Mouse (Mus musculus): Measurements from ENCODE around the gene Rexo2. TPM values are rescaled to one million over a fixed set of nuclear protein-coding genes. Genes with fewer than 3 reads are reported as not detected.
"Not testable (repeated sequence)": the region's sequence is repeated elsewhere in the genome, so short reads cannot be mapped to it uniquely, and the experiment has no call there.

Gene Rexo2
- total RNA-seq (2021): 10 to 100 TPM; 57.9 to 62.4 TPM
- long read RNA-seq, experiment 1, transcript Rexo2-201 (7 exons, 1,077 nt): major isoform, 54 of 66 reads
- long read RNA-seq, experiment 1, partial matches to known transcripts: 0 of 66 reads
- long read RNA-seq, experiment 1, other reads (novel, unspliced or antisense): 6 of 66 reads
- long read RNA-seq, experiment 2, transcript Rexo2-201 (7 exons, 1,077 nt): major isoform, 67 of 83 reads
- long read RNA-seq, experiment 2, partial matches to known transcripts: 2 of 83 reads
- long read RNA-seq, experiment 2, other reads (novel, unspliced or antisense): 5 of 83 reads

DNA sequence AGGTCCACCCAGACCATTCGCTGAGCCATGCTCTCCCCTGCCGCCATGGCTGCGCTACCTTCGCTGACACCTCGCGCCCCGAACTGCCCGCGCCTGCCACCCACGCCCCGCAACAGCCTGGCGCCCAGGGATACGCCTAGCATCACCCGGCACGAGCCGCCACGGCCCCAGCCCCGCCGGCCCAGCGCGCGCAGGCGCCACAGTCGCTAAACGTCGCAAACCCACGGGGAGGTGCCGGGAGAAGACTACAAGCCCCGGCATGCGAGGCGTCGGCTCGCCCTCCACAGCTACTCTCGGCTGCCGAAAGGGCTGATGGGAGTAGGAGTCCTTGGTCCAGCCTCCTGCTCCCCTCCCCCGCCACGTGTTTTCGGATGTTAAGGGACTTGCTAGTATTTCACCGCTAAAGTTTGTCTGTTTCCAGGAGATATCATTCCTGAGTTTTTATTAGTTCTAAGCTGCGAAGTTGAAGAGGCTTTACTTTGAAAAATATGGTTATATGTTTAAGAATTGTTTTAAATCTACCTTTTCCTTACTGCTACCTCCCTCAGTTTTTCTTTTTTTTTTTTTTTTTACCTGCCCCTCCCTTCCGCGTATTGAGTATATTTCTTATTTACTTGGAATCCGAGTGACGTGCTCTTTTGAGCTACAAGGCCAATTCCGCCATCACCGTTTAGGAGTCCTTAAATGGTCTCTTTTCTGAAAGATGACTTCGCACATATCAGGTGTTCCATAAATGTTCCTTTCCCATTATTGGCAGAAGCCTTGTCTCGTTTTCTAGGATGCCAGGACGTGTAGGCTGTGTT is at the start of gene Rexo2:
TSS of gene Rexo2 (minus strand) at position 213 of the 803 bp plus-strand sequence.
- peak; percentile 89 for DNase-seq

DNA sequence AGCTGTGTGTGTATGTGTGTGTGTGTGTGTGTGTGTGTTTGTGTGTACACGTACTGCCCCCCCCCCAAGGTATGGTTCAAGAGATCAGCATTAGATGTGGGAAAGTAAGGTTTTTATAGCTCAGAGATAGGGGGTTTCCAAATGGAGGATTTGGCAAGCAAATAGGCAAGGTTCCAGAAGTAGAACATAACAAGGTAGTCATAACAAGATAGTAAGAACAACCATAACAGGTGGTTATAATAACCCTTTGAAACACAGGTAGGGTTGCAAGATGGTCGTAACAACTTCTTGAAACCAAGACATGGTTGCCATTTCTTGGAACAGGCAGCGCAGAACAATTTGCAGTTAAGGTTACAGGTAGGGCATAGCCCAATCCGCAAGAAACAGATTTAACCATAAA is 46.1 kb upstream of the Rexo2 start:
- no peak for DNase-seq

DNA sequence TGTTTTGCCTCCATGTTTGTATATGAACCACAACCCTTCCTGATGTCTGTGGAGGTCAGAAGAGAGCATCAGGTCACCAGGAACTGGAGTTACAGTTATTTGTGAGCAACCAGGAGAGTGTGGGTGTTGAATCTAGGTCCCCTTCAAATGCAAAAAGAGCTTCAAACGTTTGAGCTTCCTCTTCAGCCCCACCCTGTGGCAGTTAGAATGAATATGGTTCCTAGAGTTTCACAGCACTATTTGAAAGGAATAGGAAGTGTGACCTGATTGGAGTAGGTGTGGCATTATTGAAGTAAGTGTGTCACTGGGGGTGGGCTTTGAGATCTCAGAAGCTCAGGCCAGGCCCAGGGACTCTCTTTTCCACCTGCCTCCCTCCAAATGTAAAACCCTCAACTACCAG is 45.1 kb upstream of the Rexo2 start:
- no peak for DNase-seq

DNA sequence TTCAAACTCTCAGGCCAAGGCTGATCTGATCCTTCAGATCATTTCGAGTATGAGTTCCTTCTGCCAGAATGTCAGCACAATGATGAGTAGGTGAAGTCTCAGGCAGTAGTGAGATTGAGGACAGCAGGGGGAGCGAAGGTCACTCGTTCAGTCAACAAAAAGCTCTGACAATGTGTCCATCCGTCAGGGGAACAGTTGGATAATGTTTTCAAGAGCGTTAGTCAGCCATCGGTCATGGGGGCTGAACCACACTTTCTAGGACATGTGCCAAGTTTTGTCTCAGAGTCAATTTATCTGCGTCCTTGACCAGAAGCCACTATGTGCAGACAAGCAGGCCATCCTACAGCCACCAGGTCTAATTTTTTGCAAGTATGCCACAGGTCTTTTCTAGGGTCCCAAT is 40.0 kb upstream of the Rexo2 start:
- DNase-seq: not testable (repeated sequence)

GRCm38 (mm10) chr9:48517372-48518130 is 37.1 kb upstream of the Rexo2 start:
- DNase-seq: no peak

DNA sequence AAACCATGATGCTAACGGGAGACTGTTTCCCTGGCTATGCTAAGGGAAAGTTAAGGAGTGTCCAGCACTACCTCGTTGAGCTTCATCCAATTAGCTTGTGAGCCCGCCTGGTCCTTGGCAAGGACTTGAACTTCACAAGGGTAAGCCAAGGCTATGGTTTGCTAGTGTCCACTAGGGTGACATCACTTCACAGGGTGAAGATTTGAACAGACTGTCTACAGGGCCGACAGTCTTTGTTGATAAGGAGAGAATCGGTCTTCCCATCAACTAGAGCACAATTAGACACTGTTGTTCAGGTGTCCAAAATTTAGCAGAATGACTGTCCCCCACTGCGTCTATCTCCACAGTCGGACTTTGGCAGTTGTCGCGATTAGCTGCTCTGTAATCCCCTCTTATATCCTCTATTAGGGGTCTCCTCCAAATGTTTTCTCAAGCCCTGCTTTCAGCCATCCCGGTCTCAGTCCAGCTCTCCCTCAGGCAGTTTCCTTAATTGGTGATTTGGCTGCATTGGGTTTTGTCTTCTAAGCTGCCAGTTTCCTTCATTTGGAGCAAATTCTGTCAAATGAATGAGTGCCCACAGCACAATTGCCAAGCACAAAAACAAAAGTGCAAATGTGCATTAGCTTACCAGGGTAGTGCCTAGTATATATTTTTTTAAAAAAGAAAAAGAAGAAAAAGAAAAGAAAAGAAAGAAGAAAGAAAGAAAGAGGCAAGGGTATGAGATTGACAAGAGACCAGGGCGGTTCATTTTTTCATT is 36.4 kb upstream of the Rexo2 start:
- DNase-seq: no peak

- no peak for DNase-seq
Observed at GRCm38 (mm10) chr9:48515332-48515731, 34.9 kb upstream of the Rexo2 start.

- no peak for DNase-seq
Observed at GRCm38 (mm10) chr9:48510134-48510533, 29.7 kb upstream of the Rexo2 start.

GRCm38 (mm10) chr9:48504741-48505365 is 24.4 kb upstream of the Rexo2 start:
- no peak for DNase-seq

DNA sequence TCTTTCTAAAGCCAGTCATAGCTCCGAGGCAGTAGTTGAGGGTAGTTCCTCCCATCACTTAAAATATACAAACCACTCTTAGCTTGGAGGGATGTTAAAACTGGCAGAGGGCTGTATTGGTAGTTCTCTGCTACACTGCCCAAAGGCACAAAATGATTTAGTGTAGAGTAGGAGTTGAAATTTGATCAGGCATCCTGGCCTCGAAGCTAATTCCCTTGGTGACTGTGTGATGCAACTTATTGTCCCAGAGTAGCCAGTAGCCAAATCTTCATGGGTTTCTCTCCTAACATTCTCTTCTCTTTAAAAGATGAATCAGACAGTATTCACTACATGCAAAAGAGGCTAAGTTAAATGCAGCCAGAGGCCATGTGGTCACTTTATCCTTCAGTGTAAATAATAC is 22.6 kb upstream of the Rexo2 start:
- DNase-seq: no peak

GRCm38 (mm10) chr9:48501192-48501591 is 20.8 kb upstream of the Rexo2 start:
- no peak for DNase-seq

DNA sequence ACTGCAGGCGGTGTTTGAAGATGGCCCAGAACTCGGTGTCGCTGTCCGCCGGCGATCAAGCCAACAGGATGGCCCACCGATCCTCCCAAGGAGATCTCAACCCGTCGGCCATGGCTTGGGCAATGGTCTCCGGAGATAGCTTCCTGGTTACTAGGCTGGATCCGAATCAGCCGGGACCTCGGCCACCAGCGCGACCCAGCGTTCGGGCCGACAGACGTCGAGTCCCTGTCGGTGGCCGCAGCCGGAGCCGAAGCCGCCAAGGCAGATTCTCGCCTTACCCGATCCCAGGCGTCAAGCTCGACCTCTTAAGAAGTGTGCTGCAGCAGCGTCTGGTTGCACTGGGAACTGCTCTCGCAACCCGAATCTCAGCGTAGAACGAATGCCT is 15.1 kb upstream of the Rexo2 start:
- no peak for DNase-seq

DNA sequence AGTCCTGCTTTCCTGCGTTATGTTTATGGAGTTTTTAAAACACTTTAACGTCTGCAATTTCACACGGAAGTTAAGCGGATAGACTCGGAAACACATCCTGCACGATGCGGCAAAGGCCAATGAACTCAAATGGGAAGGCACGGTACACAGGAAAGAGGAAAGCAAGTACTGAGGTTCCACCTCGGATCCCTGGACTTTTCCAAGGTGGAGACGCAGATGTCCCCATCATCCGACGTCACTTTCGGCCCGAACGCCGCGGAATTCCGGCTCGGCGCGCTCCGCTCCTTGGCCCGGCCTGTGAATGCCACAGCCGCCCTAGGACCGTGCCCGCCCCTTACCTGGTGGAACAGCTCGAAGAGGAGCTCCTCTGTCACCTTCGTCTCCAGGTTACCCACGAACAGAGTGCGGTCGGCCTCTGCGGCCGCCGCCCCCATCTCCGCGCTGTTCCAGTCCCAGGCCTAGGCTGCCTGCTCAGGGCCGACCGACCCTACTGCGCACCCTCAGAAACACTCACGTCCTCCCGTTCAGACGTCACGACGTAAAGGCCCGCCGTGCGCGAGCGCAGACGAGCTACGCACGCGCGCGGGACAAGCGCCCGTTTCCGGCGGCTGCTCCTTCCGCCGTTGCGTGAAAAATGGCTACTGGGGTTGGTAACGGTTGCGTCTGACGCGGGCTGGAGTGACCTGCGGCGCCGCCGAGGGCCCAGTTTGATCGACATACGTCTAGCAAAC is 14.6 kb upstream of the Rexo2 start, which contains the start of the genes Rbm7 and Gm5617:
TSS of gene Rbm7 (minus strand) at position 483 of the 731 bp plus-strand sequence.
TSS of gene Gm5617 (plus strand) at position 626 of the 731 bp plus-strand sequence.
- DNase-seq: peak; percentile 95

DNA sequence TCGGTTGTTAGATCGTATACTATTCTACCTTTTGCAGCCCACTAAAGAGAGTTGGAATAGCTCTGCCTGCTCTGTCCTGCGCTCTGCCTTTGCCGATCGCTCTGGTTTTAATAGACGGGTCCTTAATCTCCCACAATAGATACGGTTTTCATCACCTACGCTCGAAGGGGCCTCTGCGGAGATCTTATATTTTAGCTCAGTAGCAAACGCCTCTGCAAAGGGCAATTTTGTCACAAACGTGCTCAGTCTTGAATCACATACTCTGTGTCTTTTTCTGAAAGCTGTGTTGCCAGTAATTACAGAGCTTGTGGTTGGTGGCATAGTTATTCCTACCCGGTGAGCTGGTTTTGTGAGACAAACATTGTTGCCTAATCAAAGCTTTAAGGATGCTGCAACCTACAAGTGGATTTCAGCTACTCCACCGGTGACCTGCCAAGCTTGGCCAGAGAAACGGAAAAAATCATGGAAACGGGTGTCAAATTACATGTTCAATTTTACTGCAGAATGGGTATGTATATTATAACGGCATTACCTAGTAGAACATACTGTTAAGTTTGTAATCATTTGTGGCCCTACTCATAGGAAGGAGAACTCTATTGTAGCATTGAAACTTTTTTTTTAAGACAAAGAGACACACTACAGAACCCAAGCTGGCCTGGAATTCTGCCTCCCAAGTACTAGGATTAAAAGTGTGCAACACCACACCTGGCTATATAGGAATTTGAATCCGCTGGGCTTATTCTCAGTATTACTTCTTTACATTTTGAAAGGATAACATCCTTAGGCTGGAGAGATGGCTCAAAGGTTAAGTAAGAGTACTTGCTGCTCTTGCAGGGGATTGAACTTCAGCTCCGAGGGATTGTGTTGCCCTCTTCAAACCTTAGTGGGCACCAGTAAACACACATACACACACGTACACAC is 1.1 kb upstream of the Rexo2 start:
- no peak for DNase-seq

- no peak for DNase-seq
Observed at GRCm38 (mm10) chr9:48479838-48480410, 499 bp downstream of the Rexo2 start.

GRCm38 (mm10) chr9:48478808-48479207 is 1.6 kb downstream of the Rexo2 start:
- DNase-seq: no peak

- DNase-seq: no peak
Observed at GRCm38 (mm10) chr9:48476236-48477165, 3.9 kb downstream of the Rexo2 start.

- no peak for DNase-seq
Observed at GRCm38 (mm10) chr9:48474367-48474766, 6.1 kb downstream of the Rexo2 start.

All from gastrocnemius, postnatal 10 days (tissue).